Mouse (Mus musculus): ENCODE results near the gene Pwp2.
"Not testable (repeated sequence)": the region's sequence is repeated elsewhere in the genome, so short reads cannot be mapped to it uniquely, and the experiment has no call there.

Pwp2 gene

DNA sequence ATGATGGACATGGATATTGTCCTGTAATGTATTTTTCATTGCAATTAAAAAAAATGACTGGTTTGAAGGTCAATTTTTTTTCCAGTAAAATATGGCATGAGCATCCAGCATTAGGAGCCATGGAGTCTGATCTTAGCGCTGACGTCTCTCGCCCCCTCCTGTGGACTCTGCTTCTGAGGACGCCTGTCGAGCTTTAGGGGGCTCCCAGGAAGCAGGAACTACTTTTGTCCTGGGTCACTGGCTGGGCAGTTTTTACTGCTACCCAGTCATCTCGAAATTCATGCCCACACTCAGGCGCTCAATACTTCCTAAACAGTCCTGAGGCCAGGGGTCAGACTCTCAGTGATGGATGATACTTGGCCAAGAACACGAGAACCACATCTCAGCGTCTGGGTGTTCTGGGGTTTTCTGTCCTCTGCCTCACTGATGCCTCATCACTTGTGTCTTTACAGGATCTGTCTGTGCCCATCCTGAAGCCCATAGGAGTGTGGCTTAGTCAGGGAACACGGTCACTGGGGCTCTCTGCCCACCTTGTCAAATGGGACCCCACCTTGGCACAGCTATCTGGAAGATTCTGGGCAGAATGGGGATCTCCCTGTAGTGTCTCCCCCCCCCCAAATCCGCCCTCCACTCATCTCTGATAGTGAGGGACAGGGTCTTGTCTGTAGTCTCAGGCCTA lies 45.2 kb downstream of the Pwp2 start:
- no peak for DNase-seq

DNA sequence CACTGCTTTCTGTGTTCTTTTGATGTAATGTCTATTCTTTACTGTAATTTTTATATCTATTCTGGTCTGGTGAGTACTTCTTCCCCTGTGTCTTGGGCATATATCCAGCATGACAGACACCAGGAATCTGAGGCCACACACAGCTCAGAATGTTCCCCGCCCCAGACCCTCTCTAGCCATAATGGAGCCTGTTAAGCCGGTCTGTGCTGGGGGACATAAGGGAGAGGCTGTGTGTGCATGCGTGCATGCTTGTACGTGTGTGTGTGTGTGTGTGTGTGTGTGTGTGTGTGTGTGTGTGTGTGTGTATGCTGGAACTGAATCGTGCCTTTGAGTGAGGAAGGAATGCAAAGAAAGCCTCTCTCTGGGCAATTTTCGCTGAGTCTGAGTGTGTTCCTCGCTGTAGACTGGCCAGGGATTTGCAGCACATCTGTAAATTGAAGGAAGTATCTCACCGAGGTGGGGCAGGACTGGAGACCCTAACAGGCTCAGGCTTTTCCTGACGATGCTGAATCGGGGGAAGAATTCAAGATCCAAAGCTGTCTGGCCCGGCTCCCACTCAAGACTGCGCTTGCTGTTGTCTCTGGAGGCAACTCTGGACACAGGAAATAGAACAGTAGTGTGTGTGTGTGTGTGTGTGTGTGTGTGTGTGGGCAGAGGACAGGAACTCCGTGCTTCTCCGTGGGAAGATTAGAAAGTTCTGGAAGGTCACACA lies 46.0 kb downstream of the Pwp2 start:
- peak in 1 of 2 experiments; percentile 54 for DNase-seq

DNA sequence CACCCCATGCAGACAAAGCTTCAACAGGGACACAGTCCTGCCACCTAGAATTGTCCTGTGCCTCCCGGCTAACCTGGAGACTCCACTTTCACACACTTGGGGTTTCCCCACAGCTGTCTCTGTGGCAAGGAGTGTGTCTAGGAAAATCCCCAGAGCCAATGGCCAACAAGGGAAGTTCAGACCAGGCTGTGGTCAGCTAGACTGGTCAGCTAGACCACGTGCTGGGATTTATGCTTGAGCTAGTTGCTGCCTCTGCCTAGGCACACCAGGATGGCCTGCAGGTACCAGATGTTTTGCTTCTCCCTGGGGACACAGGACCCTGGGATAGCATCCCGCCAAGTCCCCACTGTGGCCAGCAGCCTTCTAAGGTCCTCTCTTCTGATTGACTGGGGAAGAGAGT lies 47.8 kb downstream of the Pwp2 start:
- DNase-seq: no peak

DNA sequence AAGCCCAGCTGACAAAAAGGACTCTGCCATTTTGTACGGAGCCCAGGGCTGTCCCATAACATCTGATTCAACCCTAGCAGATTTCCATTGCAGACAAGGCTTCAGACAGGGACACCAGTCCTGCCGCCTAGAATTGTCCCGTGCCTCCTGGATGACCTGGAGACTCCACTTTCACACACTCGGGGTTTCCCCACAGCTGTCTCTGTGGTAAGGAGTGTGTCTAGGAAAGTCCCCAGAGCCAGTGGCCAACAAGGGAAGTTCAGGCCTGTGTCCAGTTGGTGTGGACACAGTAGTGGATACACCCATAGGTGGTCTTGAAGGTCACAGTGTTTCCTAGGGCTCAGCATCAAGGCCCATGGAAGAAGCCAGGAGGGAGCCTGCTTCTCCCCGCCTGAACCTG lies 49.0 kb downstream of the Pwp2 start:
- DNase-seq: no peak

DNA sequence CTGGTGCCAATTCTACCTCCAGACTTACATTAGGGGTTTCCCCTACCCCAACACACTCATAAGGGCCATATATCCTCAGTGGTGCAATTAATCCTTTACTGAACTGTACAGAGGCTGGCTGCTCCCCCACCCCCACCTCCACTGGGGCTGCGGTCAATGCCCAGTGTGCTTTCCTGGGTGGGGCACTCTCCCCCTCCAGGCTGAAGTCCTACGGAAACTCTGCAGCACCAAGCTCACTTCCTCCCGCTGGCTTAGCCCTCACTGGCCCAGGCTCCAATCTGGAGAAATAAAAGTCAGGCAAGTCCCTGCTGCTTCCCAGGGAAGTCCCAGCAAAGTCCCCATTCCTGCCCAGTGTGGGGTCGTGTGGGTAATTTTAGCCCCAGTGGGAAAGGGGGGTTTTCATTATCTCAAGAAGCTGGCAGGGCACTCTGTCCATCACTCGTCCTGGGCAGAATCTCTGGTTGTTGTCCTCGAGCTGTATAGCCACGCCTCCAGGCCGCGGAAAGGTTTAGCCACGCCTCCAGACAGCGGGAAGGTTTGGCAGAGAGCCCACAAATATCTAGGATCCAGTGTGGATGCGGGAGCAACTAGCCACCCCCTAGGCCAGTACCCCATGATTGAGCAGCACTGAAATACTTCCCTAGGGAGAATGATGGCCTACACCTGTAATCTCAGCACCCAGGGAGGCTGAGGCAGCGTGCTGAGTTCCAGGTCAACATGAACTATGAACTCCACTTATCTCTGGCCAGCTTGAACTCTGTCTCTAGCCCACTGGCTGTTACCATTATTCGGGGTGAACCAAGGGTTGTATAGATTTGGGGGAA lies 49.8 kb downstream of the Pwp2 start:
- peak in 1 of 2 experiments; percentile 48 for DNase-seq

DNA sequence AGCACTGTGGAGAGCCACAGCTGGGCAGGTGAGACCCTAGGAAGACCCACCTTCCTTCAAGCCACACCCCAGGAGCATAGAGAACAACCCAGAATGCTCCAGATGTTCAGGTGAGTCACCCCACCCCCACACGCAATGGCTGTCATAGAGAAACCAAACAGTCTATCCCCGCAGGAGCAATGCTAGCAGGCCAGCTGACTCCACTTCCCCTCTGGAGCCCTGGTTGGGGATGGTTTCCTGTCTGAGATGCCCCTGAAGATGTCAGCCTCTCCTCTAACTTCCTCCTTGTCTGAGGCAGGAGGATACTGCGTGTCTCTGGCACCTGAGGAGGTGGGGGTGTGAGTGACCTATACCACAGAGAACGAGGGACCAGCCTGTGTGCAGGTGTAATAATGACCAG lies 50.5 kb downstream of the Pwp2 start:
- no peak for DNase-seq

DNA sequence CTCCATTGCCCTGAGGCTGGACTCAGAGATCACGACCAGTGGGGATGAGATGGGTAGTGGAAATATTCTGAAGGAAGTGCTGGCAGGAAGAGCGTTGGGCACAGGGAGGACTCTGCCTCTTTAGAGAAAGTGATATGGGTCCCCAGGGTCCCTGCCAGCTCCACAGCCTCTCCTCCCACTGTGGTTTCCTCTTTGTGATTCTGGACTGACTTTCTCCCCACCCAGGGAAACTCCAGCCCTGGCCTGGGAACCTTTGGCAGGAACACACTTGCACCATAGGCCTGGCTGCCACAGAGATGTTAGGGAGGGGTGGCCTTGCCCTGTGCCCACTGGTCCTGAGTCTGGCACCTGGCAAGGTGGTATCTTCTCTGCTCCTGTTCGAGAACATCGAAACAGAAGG lies 55.0 kb downstream of the Pwp2 start:
- DNase-seq: no peak

DNA sequence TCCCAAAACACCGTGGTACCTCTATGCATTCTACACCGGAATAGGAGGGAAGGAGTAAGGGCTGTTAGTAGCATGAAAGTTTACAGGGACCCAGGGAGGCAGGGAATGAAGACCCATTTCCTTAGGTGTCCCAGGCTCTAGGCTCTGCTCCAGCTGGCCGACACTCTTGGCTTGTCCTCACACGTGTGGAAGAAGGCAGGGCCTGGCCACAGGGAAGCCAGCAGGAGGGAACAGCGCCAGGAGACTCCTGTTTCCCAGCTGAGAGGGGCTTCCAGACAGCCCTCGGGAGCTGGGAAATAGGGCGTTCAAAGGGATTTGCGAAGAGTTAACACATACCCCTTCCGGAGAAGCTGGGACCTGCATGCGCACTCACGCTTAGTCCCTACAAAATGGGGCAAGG lies 55.5 kb downstream of the Pwp2 start:
- DNase-seq: no peak

DNA sequence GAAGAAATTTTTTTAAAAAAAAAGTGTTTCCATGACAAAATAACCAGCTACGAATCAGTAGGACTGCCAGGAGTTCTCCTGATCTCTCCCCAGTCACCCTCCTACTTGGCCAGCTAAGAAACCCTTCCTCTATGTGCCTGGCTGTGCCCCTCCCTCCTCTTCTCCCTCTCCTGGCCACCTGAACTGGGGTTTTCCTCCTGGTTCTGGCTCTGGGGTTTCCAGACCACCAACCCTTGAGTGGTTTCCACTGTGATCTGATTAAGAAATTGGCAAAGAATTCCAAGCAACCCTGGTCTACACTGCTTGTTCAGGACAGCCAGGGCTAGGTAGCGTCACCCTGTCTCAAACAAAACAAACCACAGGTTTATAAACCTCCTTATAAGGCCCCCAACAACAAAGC lies 56.3 kb downstream of the Pwp2 start:
- DNase-seq: no peak

DNA sequence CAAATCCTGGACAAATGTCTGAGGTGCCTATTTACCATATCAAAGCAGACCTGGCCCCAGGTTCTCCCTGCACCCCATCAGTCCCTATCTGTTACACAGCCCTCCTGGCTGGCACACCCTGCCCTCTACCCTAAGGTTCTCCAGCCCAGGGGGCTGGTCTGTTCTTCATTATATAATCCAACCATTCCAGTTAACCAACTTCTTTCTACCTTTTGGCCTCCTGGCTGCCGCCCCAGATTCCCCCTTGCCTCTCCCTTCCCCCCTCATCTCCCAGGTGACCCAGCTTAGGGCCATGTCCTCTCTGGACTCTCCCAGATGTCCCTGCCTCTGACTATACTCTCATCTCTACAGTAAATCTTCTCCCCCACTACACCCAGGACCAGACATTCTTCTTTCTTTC lies 57.0 kb downstream of the Pwp2 start:
- peak; percentile 79 to 85 for DNase-seq

DNA sequence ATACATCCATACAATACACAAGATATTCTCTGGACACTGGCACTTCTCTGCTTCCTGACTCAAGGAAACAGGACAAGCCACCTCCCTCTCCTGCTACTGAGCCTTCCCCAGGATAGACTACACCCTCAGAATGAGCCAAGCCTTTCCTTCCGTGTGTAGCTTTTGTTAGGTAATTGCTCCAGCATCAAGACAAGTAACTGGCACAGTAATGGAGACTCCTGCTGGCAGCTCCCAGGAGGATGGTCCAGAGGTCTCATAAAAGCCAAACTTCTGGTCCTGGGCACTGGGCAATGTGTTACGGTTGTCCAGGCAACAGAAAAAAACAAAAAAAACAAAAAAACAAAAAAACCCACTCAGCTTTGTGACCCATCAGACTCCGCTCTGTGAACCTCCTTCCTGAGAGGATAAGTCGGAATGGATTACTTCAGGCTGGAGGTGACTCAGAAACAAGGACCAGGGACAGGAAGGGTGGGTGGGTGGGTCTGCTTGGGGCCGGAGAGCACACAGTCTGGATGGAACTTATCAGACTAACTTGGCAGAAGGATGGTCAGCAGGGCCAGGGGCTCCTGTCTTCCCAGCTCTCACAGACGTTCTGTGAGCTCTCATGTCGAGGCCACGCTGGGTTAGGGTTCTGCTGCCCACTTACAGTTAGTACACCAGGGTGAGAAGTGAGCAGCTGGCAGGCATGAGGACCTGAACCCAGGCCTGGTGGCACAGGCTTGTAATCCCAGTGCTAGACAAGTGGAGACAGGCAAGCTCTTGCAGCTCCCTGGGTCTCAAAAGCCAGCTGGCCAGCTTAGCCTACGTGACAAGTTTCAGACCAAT lies 57.7 kb downstream of the Pwp2 start:
- peak in 1 of 2 experiments; percentile 60 for DNase-seq

DNA sequence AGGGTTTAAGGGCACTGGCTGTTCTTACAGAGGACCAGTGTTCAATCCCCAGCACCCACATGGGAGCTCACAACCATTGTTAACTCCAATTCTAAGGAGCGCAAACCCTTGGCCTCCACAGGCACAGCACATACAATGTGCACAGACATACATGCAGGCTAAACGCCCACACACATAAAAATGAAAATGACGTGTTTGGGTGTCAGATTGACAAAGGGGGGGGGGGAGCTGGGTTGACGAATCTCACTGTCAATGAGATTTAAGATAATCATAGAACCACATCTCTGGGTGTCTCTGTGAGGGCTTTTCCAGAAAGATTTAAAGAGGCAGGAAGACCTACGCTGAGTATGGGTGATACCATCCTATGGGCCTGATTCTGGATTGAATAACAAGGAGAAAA lies 58.6 kb downstream of the Pwp2 start:
- no peak for DNase-seq

DNA sequence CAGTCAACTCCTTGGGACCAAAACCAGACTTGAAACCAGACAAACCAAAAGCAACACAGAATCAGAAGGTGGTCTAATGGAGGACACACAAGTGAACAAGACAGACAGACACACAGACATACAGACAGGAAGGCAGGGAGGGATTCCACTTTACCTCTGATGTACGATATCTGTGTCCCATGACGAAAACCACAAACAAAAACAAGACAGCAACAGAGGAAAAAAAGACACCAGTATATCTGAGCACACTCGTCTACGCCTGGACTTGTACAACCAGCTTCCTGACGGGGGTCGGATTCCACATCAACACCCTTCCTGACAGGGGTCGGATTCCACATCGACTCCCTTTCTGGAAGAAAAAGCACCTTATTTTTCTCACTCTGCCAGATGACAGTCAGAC lies 59.9 kb downstream of the Pwp2 start:
- not testable (repeated sequence) for DNase-seq

DNA sequence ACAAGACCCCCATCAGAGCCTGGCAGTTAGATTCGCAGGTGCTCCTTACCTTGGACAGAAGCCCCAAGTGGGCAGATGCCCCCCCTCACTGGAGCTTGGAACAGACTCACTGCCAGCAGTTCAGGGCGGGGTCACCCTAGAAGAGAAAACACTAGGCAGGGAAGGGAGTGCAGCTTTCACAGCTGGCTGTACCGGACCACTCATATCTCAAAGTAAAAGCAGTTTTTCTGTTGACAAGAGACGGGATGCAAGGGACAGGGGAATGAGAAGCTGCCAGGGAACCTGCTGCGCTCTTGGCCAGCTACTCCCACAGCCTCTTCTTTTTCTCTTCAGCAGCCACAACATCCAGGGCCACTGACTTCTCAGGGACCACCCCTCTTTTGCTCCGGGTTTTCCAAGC lies 60.8 kb downstream of the Pwp2 start:
- DNase-seq: not testable (repeated sequence)
